Mouse (Mus musculus) liver, adult (tissue): Measurements from ENCODE around the gene Msl3.

Experiments
- GATA4 ChIP-seq: IDR thresholded peaks from 2 replicates; pipeline ENCODE4 v1.6.1; 2014; ENCODE audit warnings: mild to moderate bottlenecking, low read length; ENCODE audit not compliant: insufficient replicate concordance

The Msl3 gene

DNA sequence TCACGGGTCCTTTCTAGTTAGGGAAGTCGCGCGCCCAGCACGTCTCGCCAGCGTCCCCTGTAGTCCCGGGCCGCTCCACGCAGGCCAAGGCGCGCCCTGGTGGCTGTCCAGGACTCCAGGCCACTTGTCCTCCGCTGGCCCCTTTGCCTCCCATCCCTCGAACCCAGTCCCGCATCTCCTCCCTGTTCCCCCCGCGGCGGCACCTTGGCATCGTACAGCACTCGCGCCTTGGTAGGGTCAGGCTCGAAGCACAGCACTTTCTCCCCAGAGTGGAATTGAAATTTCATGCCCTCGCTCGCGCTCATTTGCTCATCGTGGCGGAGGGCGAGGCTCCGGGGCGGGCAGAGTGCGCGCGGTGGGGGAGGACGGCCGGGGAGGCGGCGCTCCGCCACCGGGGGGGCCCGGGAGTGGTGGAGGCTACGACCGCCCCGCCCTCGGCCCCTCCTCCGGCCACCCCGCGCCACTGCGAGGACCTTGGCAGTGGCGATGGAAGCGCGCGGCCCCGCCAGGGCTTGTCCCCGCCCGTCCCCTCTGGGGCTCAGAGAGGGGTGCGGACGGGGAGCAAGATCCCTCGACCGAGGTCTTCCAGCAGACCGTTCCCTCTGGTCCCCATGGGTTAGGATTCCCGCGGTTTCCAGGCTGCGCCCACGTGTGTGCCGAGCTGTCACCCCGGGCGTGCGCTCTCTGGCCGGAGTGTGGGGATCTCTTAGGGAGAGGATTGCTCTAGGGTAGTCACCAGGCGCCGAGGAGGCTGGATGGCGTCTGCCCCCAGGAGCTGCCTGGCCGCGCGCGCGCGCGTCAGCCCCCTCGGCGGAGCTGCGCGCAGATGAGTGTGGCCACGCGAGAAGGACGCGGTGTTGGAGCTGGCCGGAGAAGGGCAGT lies at the start of gene Msl3:
TSS of gene Msl3 (minus strand) at position 374 of the 882 bp plus-strand sequence.
- TF ChIP-seq GATA4: no peak

- TF ChIP-seq GATA4: no peak
Measured at GRCm38 (mm10) chrX:168717969-168718368, 44.3 kb upstream of the Msl3 start.

DNA sequence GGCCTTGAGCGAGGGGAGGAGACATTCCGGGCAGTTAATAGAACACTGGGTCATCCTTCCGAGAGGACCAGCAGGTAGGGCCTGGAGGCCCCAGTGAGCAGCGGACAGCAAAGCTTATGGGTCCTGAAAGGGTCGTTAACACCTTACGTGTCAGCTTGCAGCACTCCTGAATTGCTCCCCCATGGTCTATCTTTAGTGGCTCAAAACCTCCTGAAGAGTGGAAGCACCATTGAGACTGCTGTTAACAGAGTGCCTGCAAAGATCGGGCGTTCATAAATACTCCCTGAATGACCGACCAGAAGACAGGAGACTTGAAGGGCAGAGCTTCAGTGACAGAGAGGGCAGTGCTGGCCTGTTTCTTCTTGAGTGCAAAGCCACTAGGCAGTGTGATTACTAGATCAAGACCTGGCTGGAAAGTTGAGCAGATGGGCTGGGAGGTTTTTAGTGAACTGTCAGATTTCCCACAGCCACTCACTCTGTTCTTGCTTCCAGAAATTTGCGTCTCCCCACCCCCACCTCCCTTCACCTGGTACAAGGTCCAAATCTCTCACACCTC lies 787 bp upstream of the Msl3 start:
- TF ChIP-seq GATA4: no peak

GRCm38 (mm10) chrX:168672913-168673524 lies 679 bp downstream of the Msl3 start:
- no peak for TF ChIP-seq GATA4

- TF ChIP-seq GATA4: no peak
Measured at GRCm38 (mm10) chrX:168672425-168672824, 1.3 kb downstream of the Msl3 start.

DNA sequence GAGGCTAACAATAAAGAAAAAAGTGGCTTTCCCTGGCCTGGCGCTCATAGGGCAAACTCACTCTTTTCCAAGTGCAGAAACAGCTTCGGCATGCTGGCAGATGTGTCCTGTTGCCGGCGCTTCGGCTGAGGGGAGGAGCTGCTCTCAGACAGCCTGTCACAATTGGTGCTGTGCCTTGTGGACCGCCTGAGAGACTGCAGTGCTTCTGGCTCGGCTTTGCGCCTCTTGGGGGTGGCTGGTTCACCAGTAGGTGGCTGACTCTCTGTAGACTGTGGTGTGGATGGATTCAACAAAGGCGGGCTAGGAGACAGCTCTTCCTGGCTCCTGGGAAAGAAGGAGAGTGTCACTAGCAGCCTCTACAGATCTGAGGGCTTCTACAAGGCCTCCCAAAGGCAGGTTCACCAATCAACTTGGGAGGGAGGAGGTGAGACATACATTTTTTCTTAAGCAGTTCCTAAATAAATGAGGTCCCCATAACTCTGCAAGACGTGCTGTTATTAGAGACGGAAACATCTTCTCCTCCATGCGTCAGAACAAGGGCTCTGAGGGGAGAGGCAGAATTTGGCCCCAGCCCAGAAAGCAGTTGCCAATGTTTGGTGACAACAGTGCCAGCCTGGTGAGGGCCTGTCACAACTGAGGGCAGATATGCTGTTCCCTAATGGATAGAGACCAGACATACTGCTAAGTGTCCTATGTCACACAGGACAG lies 9.6 kb downstream of the Msl3 start:
- no peak for TF ChIP-seq GATA4

DNA sequence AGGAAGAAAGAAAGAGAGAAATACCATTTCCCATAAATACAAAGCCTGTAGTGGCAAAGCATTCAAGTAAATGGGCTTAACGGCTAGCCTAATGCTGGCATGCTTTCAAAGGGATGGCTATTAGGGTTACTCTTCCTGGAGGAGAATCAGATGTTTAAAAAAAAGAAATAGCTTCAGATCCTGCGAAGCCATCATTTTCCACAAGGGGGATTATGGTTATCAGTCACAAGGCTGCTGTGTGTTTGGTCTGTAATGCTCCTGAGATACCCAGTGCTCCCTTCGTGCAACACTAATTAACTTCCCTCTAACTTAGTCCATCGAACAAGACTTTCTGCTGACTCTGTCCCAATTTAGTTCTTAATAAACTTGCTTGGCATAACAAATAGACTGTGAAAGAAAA lies 13.5 kb downstream of the Msl3 start:
- no peak for TF ChIP-seq GATA4

DNA sequence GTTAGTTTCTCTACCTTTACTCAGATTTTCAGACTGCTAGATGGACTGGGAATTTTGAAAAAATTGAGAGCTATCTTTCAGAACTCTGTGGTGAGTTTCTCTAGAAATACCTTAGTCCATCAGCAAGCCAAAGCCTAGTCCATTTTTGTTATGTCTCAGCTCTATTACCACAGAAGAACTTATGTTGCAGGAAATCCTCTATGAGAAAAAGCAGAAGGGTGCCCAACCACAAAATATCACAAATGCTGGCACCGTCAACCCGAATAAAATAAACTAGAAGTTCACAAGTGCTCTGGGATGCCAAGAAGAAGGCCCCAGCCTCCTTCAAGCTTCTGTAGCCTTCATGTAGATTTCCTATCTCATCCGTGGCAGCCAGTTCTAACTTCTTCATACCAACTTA lies 14.4 kb downstream of the Msl3 start:
- TF ChIP-seq GATA4: no peak

DNA sequence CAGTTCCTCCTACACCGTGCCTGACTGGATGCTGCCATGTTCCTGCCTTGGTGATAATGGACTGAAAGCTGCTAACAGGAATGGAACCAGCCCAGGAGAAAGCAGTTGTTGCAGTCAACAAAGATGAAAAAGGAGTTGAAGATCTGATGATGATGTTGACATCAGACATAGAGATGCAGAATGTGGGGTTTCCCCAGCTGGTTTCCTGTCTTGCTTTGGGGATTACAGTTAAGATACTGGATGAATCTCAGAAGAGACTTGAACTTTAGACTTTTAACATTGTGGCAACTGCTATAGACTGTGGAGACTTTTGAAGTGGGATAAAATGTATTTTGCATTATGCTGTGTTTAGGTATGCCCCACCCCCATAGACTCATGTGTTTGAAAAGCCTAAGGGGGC lies 15.9 kb downstream of the Msl3 start:
- TF ChIP-seq GATA4: no peak

- TF ChIP-seq GATA4: no peak
Measured at GRCm38 (mm10) chrX:168649336-168649735, 24.4 kb downstream of the Msl3 start.

DNA sequence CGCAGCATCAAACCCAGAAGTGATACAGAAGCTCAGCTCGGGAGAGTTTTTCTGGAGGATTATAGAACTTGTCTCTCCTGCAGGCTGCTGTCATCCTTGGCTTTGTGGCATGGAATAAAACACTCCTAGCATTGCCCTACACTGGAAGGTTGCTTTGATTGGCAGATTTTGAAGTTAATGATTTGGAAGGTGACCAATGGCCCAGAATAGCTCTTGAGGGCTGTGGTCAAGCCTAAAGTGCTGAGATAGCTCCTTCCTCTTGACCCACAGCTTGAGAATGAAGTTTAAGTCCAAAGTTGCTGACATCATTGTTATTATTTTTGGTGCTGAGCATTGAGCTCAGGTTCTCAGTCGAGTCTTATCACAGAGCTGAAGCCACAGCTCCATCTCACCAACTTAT lies 26.0 kb downstream of the Msl3 start:
- TF ChIP-seq GATA4: no peak

GRCm38 (mm10) chrX:168643451-168643850 lies 30.2 kb downstream of the Msl3 start:
- no peak for TF ChIP-seq GATA4

- no peak for TF ChIP-seq GATA4
Measured at GRCm38 (mm10) chrX:168639556-168640356, 33.9 kb downstream of the Msl3 start.
